Mouse (Mus musculus): ENCODE results near the gene Ak1. TPM values are rescaled to one million over a fixed set of nuclear protein-coding genes. Genes with fewer than 3 reads are reported as not detected.

Gene Ak1
- total RNA-seq, 2 experiments from 2014 or later: 1,680 to 2,125 TPM

DNA sequence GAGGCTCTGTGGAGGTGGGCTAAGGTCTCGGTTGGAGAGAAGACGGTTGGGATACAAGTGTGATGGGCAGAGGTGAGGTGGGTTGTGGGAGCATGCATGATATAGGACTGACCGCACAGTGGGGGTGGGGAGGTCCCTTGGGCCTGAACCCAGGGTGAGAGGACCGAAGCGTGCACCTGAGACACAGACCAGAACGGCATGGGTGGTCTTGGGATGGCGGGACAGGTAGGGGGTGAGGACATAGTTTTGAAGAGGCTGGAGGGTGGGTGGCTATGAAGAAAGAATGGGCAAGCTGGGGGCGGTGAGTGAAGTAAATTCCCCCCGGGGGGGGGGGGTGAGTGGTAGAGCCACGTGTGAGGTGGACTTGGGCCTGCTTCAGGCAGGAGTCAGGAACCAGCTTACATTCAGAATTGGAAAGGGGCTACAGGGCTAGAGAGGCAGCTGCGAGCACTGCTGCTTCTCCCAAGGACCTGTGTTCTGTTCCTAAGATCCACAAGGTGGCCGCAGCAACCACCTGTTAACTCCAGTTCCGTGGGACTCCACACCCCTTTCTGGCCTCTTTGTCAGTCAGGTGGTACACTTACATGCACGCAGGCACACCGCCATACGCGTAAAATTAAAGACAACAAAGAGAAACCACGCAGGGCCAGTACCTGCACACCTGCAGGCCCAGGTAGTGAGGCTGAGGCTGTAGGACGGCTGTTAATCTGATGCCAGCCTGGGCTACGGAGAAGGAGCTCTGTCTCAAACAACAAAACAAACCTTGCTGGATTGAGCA lies 5.9 kb downstream of the Ak1 start:
- peak; percentile 19 for DNase-seq

DNA sequence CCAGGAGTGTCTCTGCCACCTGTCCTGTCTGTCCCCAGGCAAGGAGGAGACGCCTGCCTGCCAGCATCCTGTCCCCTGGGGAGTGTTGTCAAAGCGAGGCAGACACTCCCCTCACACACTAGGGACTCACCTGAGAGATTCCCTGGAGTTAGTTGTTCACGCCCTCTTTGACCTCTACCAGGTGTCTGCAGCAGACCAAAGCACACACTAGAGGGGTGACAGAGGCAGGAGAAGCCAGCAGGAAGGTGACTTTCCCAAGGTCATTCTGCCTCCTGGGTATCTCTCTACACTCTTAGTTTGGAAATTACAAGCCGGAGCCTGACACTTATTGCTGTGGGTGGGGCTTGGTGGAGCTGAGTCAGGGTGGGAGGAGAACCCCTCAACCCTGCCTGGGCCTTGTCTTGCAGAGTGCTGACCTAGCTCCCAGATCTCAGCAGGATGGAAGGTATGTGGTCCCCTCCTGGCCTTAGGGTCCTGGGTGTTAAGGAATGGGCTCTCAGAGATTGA lies 6.5 kb downstream of the Ak1 start:
- DNase-seq: peak; percentile 39

DNA sequence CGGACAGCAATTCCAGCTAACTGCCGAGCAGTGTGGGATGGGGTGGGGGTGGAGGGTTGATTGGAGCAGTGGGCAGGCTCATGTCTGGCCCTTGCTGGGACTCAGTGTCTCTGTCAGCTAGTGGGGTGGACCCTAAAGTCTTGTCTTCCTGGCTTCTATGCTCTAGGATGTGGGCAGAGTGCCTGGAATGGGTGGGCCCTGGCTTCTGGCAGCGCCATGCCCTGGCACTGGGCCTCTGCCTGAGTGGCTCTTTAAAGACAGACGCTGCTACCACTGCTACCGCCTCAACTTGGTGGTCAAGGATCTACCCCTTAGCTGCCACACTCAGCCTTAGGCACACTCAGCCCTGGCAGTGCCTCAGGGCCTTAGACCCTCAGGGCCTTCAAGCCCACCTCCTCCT lies 7.2 kb downstream of the Ak1 start:
- peak; percentile 85 for DNase-seq

- DNase-seq: peak; percentile 33
Measured at GRCm38 (mm10) chr2:32629276-32629976, 7.9 kb downstream of the Ak1 start.

DNA sequence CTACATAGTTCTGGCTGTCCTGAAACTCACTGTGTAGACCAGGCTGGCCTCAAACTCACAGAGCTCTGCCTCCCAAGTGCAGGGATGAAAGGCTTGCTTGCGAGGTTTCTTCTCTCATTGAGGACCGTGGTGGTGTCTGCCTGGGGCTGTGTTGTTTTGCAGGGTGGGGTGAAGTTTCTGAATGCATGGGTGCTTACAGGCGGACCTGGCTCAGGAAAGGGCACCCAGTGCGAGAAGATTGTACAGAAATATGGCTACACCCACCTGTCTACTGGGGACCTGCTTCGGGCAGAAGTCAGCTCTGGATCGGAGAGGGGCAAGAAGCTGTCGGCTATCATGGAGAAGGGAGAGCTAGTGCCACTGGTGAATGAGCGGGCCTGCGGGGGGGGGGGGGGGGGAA lies 8.5 kb downstream of the Ak1 start:
- no peak for DNase-seq

- DNase-seq: no peak
Measured at GRCm38 (mm10) chr2:32631046-32631445, 9.5 kb downstream of the Ak1 start.

GRCm38 (mm10) chr2:32631737-32632394 lies 10.3 kb downstream of the Ak1 start:
- DNase-seq: peak; percentile 77

- peak; percentile 68 for DNase-seq
Measured at GRCm38 (mm10) chr2:32633660-32634059, 12.1 kb downstream of the Ak1 start.

DNA sequence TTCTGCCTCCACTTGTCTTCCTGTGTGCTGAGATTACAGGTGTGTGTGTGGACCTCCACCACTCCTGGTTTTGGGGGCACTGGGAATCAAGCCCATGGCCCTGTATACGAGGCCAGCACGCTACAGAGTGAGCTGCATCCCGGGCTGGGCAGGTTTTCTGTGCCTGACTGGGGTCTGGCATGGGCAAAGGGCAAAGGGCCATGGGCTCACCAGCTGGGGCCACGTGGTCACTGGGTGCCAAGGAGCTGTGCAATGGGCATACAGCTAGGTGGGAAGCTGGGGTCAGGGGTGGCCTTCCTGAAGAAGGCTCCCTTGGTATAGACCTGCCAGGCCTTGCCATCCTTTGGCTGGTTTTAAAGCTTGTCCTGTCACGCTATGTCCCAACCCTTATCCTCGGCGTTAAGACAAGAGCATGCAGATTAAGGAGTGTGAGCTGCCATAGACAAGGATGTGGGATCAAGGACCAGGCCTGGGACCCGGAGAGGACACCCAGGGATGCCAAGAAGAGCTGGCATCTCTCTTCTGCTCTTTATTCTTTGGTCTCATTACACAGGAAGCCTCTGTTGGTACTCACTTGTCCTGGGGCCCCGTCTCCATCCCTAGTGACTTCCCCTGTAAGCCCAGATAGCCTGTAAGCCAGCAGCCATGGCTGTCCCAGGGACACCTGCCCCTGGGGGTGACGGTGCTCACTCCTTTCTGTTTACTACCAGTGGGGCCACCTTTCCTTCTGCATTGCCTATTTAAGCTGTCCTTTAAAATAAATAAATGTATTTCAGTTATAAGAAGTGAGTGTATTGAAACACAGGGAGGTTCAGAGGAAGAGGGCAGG lies 12.9 kb downstream of the Ak1 start:
- DNase-seq: peak; percentile 16

GRCm38 (mm10) chr2:32636617-32637016 lies 15.1 kb downstream of the Ak1 start:
- no peak for DNase-seq

- DNase-seq: peak; percentile 64
Measured at GRCm38 (mm10) chr2:32637778-32638281, 16.3 kb downstream of the Ak1 start.

GRCm38 (mm10) chr2:32639632-32640031 lies 18.1 kb downstream of the Ak1 start:
- DNase-seq: no peak

DNA sequence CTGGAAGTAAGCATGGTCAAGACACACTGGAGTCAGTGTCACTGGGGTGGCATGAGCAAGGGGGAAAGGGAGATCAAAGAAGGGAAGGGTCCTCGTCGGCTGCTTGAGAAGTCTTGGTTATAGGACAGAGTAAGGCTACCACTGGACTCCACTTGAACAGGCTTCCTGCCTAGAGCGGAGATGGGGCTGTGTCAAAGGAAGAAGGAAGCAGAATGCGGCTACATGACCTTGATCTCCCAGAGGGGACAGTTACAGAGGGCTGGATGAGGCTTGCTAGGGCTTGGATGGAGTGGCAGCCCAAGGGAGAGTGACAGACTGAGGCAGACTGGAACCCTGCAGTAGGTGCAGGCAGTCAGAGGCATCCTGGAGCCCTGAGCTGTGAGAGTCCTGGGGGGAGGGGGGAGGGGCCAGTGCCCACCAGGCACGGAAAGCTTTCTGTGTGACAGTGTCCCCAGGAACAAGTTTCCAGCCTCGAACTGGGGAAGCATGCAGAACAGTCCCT lies 19.0 kb downstream of the Ak1 start:
- no peak for DNase-seq

DNA sequence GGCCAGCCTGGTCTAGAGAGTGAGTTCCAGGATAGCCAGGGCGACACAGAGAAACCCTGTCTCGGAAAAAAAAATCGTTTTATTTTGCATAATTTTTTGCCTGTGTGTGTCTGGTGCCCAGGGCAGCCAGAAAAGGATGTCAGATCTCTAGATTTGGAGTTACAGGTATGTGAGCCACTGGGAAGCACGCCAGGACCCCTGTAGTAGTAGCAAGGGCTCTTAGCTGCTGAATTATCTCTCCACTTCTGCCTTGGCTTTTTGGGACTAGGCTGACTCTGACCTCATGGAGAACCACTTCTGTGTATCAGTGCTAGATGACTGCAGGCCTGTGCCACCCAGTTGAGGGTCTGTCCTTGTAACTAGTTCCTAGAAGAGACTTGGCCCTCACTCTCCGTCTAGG lies 20.3 kb downstream of the Ak1 start:
- no peak for DNase-seq

GRCm38 (mm10) chr2:32642813-32643212 lies 21.3 kb downstream of the Ak1 start:
- peak; percentile 58 for DNase-seq

- DNase-seq: no peak
Measured at GRCm38 (mm10) chr2:32644083-32644482, 22.5 kb downstream of the Ak1 start.

- DNase-seq: no peak
Measured at GRCm38 (mm10) chr2:32644799-32645475, 23.4 kb downstream of the Ak1 start.

- DNase-seq: no peak
Measured at GRCm38 (mm10) chr2:32645647-32646046, 24.1 kb downstream of the Ak1 start.

DNA sequence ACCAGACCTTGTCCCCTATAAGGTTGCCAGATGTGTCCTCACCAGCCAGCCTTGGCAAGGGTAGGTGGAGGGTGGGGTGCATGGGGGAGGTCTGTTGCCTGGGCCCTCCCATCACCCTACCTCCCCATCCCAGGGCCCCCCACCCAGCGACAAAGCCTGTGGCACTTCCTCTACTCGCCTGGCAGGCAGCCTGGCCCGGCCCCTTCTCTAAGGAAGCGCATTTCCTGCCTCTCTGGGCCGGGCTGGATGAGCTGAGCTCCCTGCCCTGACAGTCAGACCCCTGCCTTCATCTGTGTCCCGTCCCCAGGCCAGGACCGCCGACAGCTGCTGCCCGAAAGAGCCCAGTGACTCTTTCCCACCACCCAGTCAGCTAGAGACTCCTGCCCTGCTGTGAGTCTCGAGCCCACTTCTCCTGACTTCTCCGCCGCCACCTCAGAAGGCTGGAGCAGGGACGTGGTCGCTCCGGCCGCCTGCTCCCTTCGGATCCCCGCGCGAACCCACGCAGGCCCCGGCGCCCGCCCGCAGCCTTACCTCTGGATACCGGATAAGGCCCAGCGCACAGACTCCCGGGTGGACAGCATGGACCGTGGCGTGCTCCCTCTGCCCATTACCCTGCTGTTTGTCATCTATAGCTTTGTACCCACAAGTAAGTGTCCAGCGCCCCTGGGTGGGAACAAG lies 25.0 kb downstream of the Ak1 start, which contains the start of gene Eng:
TSS of gene Eng (plus strand) at position 217 of the 678 bp plus-strand sequence.
- DNase-seq: peak; percentile 81

DNA sequence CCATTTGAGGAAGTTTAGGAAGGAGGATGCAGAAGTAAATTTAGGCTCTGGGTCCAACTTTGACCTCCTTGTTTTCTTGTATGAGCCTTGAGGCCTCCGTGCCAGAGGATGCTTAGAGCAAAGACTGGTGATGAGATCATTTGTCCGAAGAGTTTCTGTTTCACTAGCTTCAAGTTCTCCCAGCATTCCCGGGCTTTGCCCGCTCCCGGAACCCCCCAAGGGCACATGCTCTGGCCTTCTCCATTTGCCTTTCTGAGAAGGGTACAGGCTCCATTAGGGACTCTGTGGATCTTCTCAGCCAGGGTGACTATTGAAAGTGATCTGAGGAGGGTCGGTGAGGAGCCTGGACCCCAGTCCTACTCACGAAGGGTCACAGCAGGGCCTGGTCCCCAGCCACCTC lies 25.8 kb downstream of the Ak1 start:
- no peak for DNase-seq

All from gastrocnemius, postnatal 25 days (tissue).